Mouse (Mus musculus): ENCODE data around the gene Eif2s2.
"Not testable (repeated sequence)": the region's sequence is repeated elsewhere in the genome, so short reads cannot be mapped to it uniquely, and the experiment has no call there.

Gene Eif2s2

DNA sequence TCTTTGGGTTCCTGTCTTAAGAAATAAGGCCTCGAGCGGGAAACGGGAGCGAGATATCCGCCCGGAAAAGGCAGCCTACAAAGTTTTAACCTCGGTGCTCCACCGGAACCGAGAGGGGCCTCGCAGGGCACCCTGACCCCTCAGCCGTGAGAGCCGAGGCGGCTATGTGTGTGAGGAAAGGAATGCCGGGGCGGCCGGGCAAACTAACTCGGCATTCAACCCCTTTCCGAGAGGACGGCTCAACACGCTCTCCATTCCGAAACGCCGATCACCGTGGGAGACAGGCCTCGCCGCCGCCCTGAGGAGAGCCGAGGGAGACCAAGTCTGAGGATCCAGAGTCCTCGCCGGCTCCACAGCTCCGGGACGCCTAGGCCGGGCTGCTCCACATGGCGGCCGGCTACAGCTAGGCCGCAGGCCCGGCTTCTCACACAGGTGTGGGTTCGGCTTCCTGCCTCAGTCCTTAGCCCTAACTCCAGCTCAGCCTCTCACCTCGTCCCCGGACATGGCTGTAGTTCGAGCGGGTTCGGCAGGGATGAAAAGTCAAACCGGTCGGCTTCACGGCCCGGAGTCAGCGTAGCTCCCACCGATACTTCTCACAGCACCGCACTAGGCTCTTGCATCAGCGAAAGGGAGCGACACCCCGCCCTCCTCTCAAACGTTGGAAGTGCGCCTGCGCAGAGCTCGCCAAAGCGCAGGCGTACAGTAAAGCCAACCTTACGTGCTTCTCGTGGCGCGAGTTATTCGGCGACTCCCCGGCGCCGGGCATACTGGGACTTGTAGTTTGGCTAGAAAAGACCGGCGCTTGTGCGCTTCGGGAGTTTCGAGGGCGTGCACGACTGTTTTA is at the start of gene Eif2s2:
TSS of gene Eif2s2 (minus strand) at position 735 of the 844 bp plus-strand sequence.
- peak; percentile 99 for DNase-seq (ENCODE audit: low read depth, low spot score)

DNA sequence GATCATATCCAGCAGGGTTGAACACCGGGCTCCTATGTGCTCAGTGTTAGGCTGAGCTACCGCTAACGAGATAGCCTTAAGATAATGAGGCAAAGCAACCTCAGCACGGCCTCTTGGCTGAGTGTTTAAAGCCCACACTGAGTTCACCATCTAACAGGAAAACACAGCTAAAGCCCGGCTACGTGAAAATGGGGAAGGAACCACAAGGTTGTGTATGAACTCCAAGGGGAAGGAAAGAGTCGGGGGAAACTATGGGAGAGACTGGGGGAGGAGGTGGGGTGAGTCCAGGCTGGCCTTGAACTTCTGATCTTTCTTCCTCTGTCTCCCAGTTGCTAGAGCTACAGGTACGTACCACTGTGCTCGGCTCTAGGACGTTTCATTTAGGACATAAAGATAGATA is 49.2 kb upstream of the Eif2s2 start:
- DNase-seq (ENCODE audit: low read depth, low spot score), result no peak

DNA sequence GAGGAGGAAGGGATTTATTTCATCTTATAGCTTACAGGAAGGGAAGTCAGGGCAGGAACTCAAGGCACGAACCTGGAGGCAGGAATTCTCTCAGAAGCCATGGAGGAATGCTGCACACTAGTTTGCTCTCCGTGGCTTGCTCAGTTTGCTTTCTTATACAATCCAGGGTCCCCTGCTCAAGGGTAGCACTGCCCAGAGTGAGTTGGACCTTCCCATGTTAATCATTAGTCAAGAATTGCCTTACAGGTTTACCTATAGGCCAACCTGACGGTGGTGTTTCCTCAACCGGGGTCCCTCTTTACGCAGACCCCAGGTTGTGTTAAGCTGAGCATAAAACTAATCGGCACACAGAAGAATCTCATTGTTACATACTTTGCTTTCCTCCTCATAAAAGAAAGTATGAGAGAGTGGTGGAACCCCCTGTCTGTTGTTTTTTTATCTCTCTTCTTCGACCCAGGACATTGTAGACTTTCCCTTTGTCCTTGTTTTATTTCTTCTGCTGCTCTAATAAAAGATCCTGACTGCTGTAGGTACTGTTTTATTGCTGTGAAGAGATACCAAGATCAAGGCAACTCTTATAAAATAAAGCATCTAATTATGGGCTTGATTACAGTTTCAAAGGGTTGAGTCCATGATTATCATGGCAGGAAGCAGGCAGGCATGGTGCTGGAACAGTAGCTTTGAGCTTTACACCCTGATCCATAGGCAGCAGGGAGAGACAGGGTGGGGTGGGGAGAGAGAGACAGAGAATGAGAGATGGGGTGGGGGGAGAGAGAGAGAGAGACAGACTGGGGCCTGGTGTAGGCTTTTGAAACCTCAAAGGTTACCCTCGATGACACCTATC is 45.0 kb upstream of the Eif2s2 start:
- no peak for DNase-seq (ENCODE audit: low read depth, low spot score)

DNA sequence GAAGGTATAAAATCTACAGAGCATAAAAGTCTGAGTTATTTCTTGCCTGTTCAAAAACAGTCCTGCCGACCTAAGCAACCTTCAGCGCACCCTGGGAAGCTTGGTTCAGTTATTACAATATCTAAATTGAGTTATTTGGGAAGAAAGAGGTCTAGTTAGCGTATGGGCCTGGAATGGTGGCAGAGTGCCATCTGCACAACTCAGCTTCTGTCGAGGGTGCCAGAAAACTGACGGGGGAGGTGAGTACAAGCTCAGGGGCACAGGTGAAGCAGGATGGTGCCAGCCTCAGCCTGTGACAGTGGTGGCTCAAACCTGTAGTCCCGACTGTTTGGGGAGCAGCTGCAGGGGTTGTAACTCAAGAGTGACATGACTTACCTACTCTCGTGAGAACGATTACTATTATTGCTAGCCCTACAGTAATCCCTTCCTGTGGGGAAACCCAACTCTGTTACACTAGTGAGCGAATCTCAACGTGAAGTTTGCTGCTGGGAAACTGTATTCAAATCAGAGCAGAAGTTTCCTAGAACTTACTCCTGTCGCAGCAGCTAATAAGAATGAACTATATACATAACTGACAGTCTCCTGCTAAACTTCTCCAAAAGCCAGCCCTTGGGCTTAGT is 43.9 kb upstream of the Eif2s2 start:
- no peak for DNase-seq (ENCODE audit: low read depth, low spot score)

DNA sequence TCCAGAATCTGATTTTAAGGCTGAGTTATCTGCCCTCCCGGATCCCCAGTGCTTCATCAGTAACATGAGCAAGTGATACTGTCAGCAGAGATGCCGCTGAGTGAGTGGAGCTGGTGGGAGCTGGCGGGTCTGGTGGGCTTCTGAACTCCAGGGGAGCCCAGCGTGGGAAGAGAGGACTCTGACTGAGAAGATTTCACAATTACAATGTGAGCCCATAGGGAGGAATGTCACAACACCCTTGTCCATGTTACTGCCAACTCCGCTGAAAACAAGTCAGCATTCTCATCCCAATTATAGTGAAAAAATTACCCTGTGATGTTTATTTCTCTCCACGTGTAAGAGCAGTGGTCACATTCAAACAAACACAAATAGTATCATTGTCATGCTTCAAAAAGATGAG is 43.4 kb upstream of the Eif2s2 start:
- no peak for DNase-seq (ENCODE audit: low read depth, low spot score)

DNA sequence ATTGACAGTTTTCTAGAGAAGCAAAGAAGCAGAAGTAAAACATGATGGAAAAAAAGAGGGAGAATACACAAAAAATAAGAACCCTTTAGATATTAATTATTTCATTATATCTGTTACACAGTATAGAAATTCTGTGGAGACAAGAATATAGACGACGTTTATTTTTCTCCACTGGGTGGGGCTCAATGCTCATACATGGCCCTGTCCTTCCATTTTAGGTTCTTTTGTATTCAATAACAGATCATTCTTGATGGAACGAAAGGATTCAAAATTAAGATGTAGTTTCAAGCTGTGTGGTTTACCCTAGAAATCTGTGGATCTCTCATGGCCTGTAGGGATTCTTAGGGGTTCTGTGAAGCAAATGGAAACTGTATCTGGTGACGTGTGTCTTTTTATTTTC is 41.1 kb upstream of the Eif2s2 start:
- DNase-seq (ENCODE audit: low read depth, low spot score), result no peak

DNA sequence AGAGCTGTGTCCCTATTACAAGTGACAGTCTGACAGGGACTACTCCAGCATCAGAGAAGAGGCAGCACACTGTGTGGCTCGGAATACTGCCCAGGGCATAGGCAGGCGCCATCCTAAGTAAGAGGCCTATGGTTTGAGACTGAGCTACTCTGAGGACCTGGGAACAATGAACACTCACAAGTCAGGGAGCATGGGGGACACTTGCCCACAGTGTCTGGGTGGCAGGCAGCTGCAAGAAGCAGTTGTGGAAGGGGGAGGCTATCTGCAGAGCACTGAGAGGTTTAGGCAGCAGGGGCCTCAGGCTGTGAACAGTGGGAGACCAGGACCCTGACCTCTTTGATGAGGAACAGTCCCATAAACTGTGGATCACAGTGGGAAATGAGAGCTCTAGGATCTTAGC is 35.6 kb upstream of the Eif2s2 start:
- DNase-seq (ENCODE audit: low read depth, low spot score), result no peak

DNA sequence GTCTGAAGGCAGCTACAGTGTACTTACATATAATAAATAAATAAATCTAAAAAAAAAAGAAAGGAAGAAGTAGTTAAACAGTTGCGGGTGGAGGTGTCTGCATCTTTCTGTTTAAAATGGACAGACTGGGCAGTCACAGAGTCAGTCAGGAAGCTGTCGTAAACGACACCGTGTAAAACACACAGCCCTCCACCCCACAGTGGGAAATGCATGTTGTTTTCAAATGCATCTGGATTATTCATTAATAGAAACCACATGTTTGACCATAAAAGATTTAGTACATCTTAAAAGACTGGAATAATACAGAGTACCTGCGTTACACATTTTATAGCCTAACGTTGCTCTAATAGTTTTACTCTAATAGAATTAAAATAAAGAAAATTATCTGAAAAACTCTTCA is 34.1 kb upstream of the Eif2s2 start:
- no peak for DNase-seq (ENCODE audit: low read depth, low spot score)

DNA sequence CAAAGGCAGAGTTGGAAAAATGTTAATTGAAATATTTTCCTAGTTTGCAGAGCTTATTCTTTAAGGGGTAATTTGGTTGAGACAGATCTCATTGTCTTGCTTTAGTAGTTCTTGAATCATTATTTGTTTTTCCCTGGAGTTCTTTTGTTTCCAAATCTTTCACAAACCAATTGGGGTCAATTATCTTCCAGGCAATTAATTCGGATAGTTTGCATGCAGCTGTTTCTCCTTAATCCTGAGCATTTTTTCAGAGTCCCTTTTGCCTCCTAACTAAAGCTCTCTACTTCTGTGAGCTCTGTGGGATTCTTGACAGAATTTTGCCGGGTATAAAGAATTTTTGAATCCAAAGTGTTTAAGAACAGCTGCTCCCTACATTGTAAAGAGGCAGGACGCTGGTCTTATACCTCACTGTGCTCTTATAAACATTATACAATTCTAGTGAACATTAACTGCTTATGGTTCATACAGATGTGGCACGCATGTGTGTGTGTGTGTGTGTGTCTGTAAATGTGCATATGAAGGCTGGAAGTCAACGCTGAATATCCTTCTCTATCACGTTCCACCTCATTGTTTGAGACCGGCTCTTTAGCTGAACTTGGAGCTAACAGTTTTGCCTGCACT is 32.8 kb upstream of the Eif2s2 start:
- no peak for DNase-seq (ENCODE audit: low read depth, low spot score)

DNA sequence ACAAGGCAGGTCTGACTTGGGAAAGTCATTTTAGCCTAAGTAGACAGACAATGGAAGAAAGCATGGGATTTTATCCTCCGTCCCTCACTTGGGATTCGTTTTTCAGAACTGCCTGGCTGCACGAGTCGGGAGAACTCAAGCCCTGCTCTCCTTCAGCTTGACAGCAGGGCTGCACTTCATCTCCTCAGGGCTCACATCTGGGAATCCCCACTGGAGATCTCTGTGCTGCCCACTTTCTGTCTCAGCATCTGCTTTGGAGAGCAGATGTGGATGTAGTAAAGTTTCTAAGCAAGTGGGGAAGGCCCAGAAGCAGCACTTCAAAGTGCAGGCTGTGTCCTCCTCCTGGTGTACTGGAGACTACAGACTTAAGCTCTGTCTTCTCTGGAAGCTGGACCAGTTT is 29.4 kb upstream of the Eif2s2 start:
- DNase-seq (ENCODE audit: low read depth, low spot score), result not testable (repeated sequence)

DNA sequence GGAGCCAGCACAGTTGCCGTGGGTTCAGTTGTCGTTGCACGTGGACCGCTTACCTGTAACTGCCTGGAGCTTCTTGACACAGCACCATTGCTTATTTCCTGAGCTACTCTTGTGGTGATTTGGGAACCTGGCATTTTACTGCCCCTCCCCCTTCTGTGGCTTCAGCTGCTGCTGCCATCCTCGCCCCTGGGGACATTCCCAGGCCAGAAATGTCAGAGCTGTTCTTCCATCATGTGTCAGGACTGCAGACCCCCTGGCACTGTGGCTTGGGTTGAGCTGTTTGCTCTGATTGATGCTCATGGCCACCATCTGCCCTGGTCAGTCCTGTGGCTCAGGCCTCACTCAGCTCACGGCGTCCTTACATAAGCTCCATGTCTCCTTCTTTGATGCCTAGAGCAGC is 28.2 kb upstream of the Eif2s2 start:
- no peak for DNase-seq (ENCODE audit: low read depth, low spot score)

DNA sequence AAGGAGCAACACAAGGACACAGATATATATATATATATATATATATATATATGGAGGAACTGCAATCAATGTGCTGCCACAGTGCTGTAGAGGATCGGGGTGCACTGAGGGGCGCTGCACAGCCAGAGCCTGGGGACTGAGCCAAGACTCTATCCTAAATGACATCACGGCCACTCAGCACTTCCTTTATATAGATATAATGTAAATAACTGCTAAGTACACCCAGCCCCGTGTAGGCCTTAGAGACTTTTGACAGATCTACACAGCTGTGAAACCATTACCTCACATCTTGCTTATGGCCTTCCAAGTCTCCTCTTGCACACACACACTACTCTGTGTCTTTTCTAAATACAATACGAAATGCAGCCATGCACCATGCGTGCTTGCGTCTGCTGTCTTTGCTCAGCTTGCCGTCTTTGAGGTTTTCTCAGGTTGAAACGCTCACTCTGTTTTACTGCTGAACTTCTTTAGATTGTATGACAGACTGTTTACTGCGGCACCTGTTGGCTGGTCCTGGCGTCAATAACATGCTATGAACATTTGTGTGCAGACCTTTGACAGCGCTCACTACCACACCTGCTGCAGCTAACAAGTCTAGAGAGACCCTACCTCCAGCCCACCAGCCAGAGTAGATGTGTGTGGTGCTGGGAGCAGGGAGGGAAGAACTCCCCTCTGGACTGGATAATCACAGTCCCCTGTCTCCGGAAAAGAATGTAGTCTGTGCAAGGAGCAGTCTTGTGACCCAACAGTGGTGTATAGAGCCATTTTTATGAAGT is 25.3 kb upstream of the Eif2s2 start:
- no peak for DNase-seq (ENCODE audit: low read depth, low spot score)

DNA sequence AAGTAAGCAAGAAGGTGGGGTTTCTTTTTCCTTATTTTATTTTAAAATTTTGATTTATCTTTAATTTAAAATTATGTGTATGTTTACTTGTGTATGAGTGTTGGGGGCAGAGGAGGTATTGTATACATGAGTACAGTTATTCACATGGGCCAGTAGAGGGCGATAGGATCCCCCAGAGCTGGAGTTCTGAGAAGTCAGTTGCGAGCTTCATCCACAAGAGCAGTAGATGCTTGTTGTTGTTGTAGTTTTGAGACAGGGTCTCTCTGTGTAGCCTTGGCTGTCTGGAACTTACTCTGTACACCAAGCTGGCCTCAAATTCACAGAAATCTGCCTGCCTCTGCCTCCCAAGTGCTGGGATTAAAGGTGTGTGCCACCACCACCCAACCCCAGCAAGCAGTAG is 23.8 kb upstream of the Eif2s2 start:
- DNase-seq (ENCODE audit: low read depth, low spot score), result peak; percentile 74

DNA sequence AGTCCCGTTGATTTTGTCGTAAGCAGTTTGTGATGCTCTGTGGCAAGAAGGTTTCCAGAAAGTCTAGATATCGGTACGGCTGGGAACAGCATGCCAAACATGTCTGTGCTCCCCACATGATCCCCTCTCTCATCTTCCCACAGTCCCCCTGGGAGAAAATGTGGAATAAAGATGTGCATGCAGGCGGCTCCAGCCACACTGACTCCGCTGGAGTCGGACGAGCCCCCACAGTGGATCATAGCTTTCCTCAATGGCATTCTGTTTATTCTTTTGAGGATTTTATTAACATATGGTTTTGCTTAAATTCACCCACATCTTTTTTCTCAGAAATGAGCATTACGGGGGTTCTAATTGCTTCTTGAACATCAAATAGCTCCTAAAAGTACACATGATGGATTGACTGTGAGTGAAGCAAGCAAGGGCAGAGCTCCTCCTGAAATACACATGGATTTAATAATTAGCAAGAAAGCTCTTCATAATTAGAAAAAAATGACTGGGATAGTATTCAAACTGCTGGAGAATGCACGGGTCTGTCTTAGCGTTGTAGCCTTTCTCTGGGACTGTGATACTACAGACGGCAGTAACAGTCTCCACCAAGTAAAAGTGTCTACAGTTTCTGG is 23.3 kb upstream of the Eif2s2 start:
- no peak for DNase-seq (ENCODE audit: low read depth, low spot score)

DNA sequence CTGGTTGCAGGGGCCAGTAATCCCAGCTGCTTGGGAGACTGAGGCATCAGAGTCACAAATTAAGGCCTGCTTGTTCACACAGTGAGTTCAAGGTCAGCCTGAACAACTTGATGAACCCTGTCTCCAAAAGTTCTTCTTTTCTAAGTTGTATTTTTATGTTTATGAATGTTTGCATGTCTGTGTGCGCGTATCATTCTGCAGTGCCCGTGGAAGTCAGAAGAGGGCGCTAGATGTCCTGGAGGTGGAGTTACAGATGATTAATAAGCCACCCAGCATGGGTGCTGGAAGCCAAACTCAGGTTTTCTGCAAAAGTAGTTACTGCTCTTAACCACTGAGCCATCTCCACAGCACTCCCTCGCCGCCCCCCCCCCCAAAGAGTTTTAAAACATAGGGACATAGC is 17.1 kb upstream of the Eif2s2 start:
- DNase-seq (ENCODE audit: low read depth, low spot score), result no peak

DNA sequence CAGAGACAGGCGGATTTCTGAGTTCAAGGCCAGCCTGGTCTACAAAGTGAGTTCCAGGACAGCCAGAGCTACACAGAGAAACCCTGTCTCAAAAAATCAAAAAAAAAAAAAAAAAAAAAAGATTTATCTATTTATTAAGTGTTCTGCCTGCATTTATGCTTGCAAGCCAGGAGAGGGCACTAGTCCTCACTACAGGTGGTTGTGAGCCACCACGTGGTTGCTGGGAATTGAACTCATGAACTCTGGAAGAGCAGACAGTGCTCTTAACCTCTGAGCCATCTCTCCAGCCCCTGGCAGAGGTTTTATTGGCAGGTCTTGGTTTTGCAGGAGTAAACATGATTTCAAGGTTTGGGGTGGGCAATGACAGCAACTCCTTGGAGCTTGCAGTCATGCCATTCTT is 15.5 kb upstream of the Eif2s2 start:
- not testable (repeated sequence) for DNase-seq (ENCODE audit: low read depth, low spot score)

DNA sequence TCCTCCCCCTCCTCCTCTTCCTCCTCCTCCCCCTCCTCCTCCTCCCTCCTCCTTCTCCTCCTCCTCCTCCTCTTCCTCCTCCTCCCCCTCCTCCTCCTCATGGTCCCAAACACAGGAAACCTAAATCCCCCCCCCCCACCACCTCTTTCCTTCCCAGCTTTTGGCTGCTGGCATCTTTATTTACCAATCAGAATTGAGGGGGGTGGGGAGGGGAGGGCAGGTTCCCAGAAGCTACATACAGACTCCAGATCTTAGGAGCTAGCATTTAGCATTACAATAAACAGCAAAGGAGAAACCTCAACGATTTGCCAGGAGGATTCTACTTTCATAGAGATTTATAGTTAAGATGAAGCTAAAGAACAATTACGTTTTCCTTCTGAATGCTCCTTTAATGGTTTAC is 13.1 kb upstream of the Eif2s2 start:
- peak; percentile 45 for DNase-seq (ENCODE audit: low read depth, low spot score)

DNA sequence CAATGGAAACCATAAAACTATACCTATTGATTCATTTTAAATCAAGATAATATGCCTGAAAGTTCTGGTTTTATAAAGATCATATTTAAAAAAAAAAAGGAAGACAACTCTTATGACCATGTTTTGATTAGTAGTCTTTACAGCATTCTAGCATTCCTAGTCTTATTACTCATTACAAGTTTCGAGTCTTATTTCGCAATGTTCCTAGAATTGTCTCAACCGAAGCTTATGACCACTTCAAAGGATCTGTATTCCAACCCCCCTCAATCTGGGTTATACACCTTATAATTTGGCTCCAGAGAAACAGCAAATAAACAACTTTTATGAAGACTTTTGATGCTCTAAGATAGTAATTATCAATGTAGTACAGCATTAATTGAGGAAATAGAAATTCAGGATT is 9.4 kb upstream of the Eif2s2 start:
- DNase-seq (ENCODE audit: low read depth, low spot score), result no peak

DNA sequence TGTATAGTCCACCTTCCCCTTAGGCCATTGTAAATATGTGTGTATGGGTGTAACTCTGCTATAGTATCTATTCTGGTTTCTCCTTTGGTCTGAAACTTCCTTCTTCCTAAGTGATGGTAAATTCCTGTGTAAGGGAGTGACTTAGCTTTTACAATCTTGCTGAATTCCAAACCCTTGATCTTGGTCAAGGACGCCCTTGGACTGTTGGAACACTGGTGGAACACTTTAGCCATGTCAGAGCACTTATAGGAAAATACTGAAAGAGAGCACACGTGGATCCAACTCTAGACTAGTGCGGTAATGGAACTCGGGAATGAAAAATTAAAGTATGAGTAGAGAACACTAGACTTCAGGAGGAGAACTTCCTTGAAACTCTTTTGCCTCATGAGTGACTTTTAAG is 6.7 kb upstream of the Eif2s2 start:
- DNase-seq (ENCODE audit: low read depth, low spot score), result peak; percentile 53

DNA sequence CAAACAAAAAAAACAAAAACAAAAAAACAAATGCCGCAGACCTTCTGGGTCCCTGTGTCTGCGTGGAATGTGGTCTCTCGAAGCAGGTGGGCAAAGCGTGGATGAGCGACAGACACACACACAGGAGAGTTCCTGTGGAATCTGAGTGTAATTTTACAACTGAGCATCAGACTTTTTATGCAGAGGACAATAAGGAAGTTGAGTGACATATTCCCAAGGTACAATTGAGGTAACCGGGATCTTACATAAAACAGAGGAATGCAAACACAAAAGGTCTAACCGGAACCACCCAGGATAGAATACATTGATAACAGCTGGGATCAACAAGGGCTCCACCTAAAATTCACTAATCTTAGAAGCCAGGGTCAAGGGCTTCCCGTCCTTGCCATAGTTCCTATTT is 6.3 kb upstream of the Eif2s2 start:
- DNase-seq (ENCODE audit: low read depth, low spot score), result peak; percentile 48

DNA sequence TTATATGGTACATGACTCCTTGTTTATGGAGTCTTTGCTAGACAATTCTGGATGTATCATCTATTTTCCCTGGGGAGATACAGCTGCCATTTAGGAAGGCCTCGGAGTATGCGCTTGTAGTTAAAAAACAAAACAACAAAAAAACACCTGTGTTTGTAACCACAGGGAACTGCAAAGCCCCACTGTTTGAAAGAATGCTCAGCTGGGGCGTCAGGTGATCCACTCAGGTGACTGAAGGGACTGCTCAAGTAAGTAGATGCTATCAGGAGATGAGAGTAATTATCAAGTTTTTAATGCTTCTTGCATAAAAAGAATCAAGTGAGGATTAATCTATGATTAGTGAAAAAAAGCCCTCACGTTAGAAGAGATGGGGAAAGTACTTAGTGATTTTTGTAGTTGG is 813 bp upstream of the Eif2s2 start:
- DNase-seq (ENCODE audit: low read depth, low spot score), result peak; percentile 50

All from ES-CJ7 (cell line).